Mouse (Mus musculus) neural tube, embryonic 11.5 days (tissue): ENCODE measurements around the gene Upk2. TPM values are rescaled to one million over a fixed set of nuclear protein-coding genes. Genes with fewer than 3 reads are reported as not detected.
A peak's percentile ranks its signal among the peaks of the same experiment; 100 is the strongest.
"Not testable (repeated sequence)": the region's sequence is repeated elsewhere in the genome, so short reads cannot be mapped to it uniquely, and the experiment has no call there.

Source experiments
- ATAC-seq: fragments of 200-750 bp; cut with Nextera tagmentation; 2 replicates; pipeline ENCODE4 v1.8.0; 2017; ENCODE audit warnings: moderate number of reproducible peaks, mild to moderate bottlenecking, moderate TSS enrichment, moderate library complexity; ENCODE audit not compliant: insufficient read depth, low FRiP score, low TSS enrichment
- DNase-seq: peaks from one replicate; pipeline ENCODE4 v3.0.0-alpha.2; 2015; ENCODE audit warnings: low spot score
- H3K27ac ChIP-seq: fragments of 300-500 bp; sonication (generic); 2 replicates; pipeline ENCODE4 v1.5.1; 2014; ENCODE audit warnings: low read depth, mild to moderate bottlenecking, low read length
- H3K27me3 ChIP-seq: fragments of 300-500 bp; sonication (generic); 2 replicates; pipeline ENCODE4 v1.6.1; 2014; ENCODE audit warnings: mild to moderate bottlenecking, low read length, mixed read lengths; ENCODE audit not compliant: control insufficient read depth, insufficient read depth
- H3K36me3 ChIP-seq: fragments of 300-500 bp; sonication (generic); 2 replicates; pipeline ENCODE4 v1.6.1; 2014; ENCODE audit warnings: mild to moderate bottlenecking, low read length, moderate library complexity, mixed read lengths; ENCODE audit not compliant: control insufficient read depth, insufficient read depth
- H3K4me1 ChIP-seq: fragments of 300-500 bp; sonication (generic); 2 replicates; pipeline ENCODE4 v1.6.1; 2014; ENCODE audit warnings: low read length, mixed read lengths; ENCODE audit not compliant: control insufficient read depth, insufficient read depth
- H3K4me2 ChIP-seq: fragments of 300-500 bp; sonication (generic); 2 replicates; pipeline ENCODE4 v1.6.1; 2014; ENCODE audit warnings: low read depth, mild to moderate bottlenecking, moderate library complexity
- H3K4me3 ChIP-seq: fragments of 300-500 bp; sonication (generic); 2 replicates; pipeline ENCODE4 v1.5.1; 2014; ENCODE audit warnings: low read depth, low read length
- H3K9ac ChIP-seq: fragments of 300-500 bp; sonication (generic); 2 replicates; pipeline ENCODE4 v1.6.1; 2014; ENCODE audit warnings: mild to moderate bottlenecking, low read length
- H3K9me3 ChIP-seq: fragments of 300-500 bp; sonication (generic); 2 replicates; pipeline ENCODE4 v1.6.1; 2016; ENCODE audit warnings: low read length; ENCODE audit not compliant: control insufficient read depth
- WGBS: fragments of 180-500 bp; shearing (Covaris S2); extraction: QIAGEN DNeasy Blood & Tissue Kit; methylation state at CpG from one replicate; pipeline ENCODE4 v1.1.7; 2014; 5-methylcytosine and 5-hydroxymethylcytosine counted together
- polyA plus RNA-seq: library from polyadenylated mRNA; unstranded; fragments of >200 nt; fragmentation: Nextera tagmentation; extraction: Ambion mirVana; gene quantifications from 2 replicates; pipeline ENCODE4 v1.2.1, GENCODE M21; 2014

The Upk2 gene
- polyA plus RNA-seq, 1 experiment from 2014 or later: 0.29 TPM

- Histone ChIP-seq H3K27ac (peak overlapping the region; percentile 72), H3K27me3 (peaks cover 6% of the 10 kb centered on the region; the same call in 1 of the 2 replicates), H3K36me3 (no peaks in the 10 kb centered on the region), H3K4me1 (peaks cover 17% of the 10 kb centered on the region), H3K9me3 (no peaks in the 10 kb centered on the region), H3K4me2 (peak overlapping the region; percentile 25; the same call in 1 of the 2 replicates), H3K4me3 (no peak overlapping the region), H3K9ac (no peak overlapping the region)
- peak; percentile 95 for ATAC-seq
- DNase-seq: peak; percentile 88
- 4% methylated on average over 11 of the region's 11 CpGs for WGBS
Measured at GRCm38 (mm10) chr9:44457035-44457742, 2.4 kb upstream of the Upk2 start.

- Histone ChIP-seq H3K4me3 (no peak overlapping the region), H3K9ac (0 out of 2 replicates have a peak overlapping the region, but pooled peaks have one; percentile 22), H3K9me3 (no peaks in the 10 kb centered on the region), H3K27ac (no peak overlapping the region), H3K4me2 (no peak overlapping the region), H3K36me3 (no peaks in the 10 kb centered on the region), H3K4me1 (peaks cover 17% of the 10 kb centered on the region), H3K27me3 (peaks cover 6% of the 10 kb centered on the region; the same call in 1 of the 2 replicates)
- DNase-seq (peak; percentile 86), ATAC-seq (peak; percentile 58)
- WGBS: 10% methylated on average over 14 of the region's 14 CpGs
Measured at GRCm38 (mm10) chr9:44454132-44454890, 465 bp downstream of the Upk2 start.

- Histone ChIP-seq H3K27ac (no peak overlapping the region), H3K4me3 (no peak overlapping the region), H3K9ac (no peak overlapping the region), H3K4me1 (no peaks in the 10 kb centered on the region), H3K9me3 (no peaks in the 10 kb centered on the region), H3K27me3 (peaks cover 6% of the 10 kb centered on the region; the same call in 1 of the 2 replicates), H3K36me3 (no peaks in the 10 kb centered on the region), H3K4me2 (no peak overlapping the region)
- DNase-seq (no peak), ATAC-seq (no peak)
Measured at GRCm38 (mm10) chr9:44450387-44450786, 4.4 kb downstream of the Upk2 start.

- H3K27ac ChIP-seq, H3K36me3 ChIP-seq, H3K27me3 ChIP-seq, H3K4me1 ChIP-seq, H3K9ac ChIP-seq, H3K4me3 ChIP-seq, ATAC-seq, H3K4me2 ChIP-seq, H3K9me3 ChIP-seq, DNase-seq: not testable (repeated sequence)
- WGBS: 86% methylated on average over 7 of the region's 7 CpGs
Measured at GRCm38 (mm10) chr9:44444402-44445025, 10.3 kb downstream of the Upk2 start.

- H3K4me1 ChIP-seq: no peaks in the 10 kb centered on the region
- no peaks in the 10 kb centered on the region for H3K36me3 ChIP-seq
- DNase-seq (no peak), ATAC-seq (no peak)
- no peak within 1 kb of the TSS for H3K4me2 ChIP-seq
- 73% methylated on average over 19 of the region's 19 CpGs for WGBS
- no peaks in the 10 kb centered on the region for H3K9me3 ChIP-seq
- H3K4me3 ChIP-seq: no peak within 1 kb of the TSS
- H3K9ac ChIP-seq: no peak within 1 kb of the TSS
- H3K27me3 ChIP-seq: no peaks in the 10 kb centered on the region
- no peak within 1 kb of the TSS for H3K27ac ChIP-seq
Measured at GRCm38 (mm10) chr9:44440961-44441360, 13.8 kb downstream of the Upk2 start, which contains the start of gene Foxr1. Gene Foxr1 (minus strand): TSS chr9:44441136.

GRCm38 (mm10) chr9:44435747-44436146 lies 19.0 kb downstream of the Upk2 start:
- no peak overlapping the region for H3K4me3 ChIP-seq
- WGBS: 72% methylated on average over 6 of the region's 6 CpGs
- H3K4me2 ChIP-seq: no peak overlapping the region
- H3K4me1 ChIP-seq: no peaks in the 10 kb centered on the region
- H3K27me3 ChIP-seq: no peaks in the 10 kb centered on the region
- no peak overlapping the region for H3K9ac ChIP-seq
- H3K27ac ChIP-seq: no peak overlapping the region
- ATAC-seq (no peak), DNase-seq (no peak)
- no peaks in the 10 kb centered on the region for H3K9me3 ChIP-seq
- no peaks in the 10 kb centered on the region for H3K36me3 ChIP-seq

GRCm38 (mm10) chr9:44432577-44433185 lies 22.1 kb downstream of the Upk2 start:
- Histone ChIP-seq H3K27me3 (no peaks in the 10 kb centered on the region), H3K4me1 (no peaks in the 10 kb centered on the region), H3K4me2 (no peak overlapping the region), H3K9me3 (no peaks in the 10 kb centered on the region), H3K9ac (no peak overlapping the region), H3K27ac (no peak overlapping the region), H3K36me3 (no peaks in the 10 kb centered on the region), H3K4me3 (no peak overlapping the region)
- no peak for DNase-seq
- no peak for ATAC-seq
- 49% methylated on average over 5 of the region's 5 CpGs for WGBS

GRCm38 (mm10) chr9:44423576-44423975 lies 31.2 kb downstream of the Upk2 start:
- H3K27ac ChIP-seq: no peak overlapping the region
- H3K4me3 ChIP-seq: no peak overlapping the region
- H3K9ac ChIP-seq: no peak overlapping the region
- H3K4me2 ChIP-seq: no peak overlapping the region
- H3K36me3 ChIP-seq: no peaks in the 10 kb centered on the region
- WGBS: 88% methylated on average over 4 of the region's 4 CpGs
- no peaks in the 10 kb centered on the region for H3K27me3 ChIP-seq
- H3K9me3 ChIP-seq: no peaks in the 10 kb centered on the region
- no peak for ATAC-seq
- H3K4me1 ChIP-seq: no peaks in the 10 kb centered on the region
- DNase-seq: no peak
